Mouse (Mus musculus) CD4-positive, CD25-positive, alpha-beta regulatory T cell, adult 9 weeks (primary cell): ENCODE data around the gene Rad52. TPM values are rescaled to one million over a fixed set of nuclear protein-coding genes. Genes with fewer than 3 reads are reported as not detected.

Experiments
- polyA plus RNA-seq: library from polyadenylated mRNA; unstranded; fragments of 100-300 nt; shearing (Covaris generic); gene quantifications from one replicate; pipeline ENCODE4 v1.2.1, GENCODE M21; 2017

Gene Rad52
- 43.6 TPM for polyA plus RNA-seq

DNA sequence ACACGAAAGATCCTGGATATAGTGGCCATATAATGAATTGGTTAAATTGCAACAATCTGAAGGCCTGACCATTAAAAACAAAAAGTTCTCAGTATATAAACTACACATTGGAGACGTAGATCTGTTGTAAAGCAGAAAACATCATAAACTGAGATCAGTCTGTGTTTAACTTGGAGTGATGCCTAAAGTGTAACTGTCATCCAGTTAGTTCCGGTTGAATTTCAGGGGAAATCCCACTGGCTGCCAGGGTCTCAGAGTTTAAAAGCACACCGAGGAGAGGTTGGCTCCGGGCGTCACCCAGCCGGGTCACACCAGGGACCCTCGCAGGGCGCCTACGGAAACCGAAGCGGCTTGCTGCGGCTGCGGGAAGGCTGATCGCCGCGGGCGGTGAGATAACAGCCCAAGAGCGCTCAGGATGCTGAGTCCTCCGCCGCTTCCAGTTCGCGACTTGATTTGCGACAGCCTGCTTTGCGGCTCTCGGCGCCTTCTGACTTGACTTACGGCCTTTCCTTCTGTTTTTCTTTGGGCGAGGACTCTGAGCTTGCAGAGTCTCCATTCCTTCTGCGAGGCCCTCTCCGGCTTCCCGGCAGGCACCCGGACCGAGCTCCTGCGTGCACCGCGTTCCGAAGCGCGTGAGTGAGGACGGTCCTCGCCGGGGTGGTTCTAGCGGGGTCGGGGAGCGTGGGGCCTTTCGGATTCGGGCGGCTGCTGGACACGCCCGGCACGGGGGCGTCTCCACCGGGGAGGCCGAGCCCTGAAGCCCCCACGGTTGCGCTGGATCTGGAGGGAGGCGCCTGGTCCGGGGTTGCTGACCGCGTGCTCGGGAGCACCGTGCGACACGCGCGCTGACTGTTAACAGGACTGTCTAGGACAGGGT, at the start of gene Rad52:
Rad52 (plus strand) TSS at position 495 of the 877 bp plus-strand sequence.

Other genes with a start within 250 kb of the Rad52 start
- 5.6 TPM for gene Erc1, start 54.5 kb upstream of the Rad52 start, polyA plus RNA-seq
- gene Wnk1, start 136.0 kb downstream of the Rad52 start, polyA plus RNA-seq: 56.3 TPM
- 2.0 TPM for gene Ninj2, start 190.7 kb downstream of the Rad52 start, polyA plus RNA-seq